In the genomic region with DNA sequence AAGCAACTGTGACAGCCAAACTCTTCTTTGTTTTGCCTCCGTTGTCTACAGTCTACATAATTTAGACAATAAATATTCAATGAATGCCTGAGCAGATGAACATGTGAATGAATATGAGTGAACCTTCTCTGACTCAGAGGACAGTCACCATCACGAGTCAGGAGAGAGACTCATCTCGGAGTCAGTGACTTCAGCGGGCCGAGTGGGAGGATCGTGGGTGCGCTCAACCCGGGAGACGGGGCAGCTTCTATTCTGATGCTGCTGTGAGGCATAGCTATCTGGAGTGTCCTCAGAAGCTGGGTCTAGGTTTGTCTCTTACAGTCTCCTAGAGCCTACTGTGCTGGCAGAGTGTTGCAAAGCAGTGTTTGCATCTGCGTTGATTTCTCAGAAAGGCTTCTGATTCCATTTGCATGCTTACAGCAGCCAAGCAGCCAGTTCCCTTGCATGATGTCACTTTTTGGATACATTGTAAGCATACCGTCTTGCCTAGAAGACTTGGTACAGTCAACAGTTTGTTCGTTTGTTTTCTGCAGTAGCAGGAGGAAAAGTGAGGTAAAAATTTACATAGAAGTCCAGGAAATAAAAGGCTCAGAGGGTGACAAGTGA, we compare ENCODE assay signal across 12 mouse cellular contexts. TPM values are rescaled to one million over a fixed set of nuclear protein-coding genes. Genes with fewer than 3 reads are reported as not detected.
DNase-seq lines count a peak whose midpoint lies in the region; ATAC-seq and TF ChIP-seq lines count a peak whose summit lies in the region.
"Had no signal": no experiment of that assay in that cellular context is flagged by ENCODE, and none has a peak within 500 bp of the region (broad histone marks: within the 10 kb centered on the region; RNA-seq: fewer than 3 reads in every experiment).

No protein-coding gene starts in this region.

- ATAC-seq in kidney, embryonic 14.5 days (ENCODE audit: low FRiP score, low TSS enrichment), result no peak

- 91% methylated on average over 12 of the region's 12 CpGs for WGBS in kidney, embryonic 14.5 days
- WGBS in lung, adult 2 months, result 86% methylated on average over 12 of the region's 12 CpGs

- no peak for TF ChIP-seq CTCF in layer of hippocampus, adult 2 months (conservative IDR thresholded peaks at IDR 0.05)
- no peak for TF ChIP-seq CTCF in lung, adult 2 months (IDR thresholded peaks at IDR 0.05; ENCODE audit: insufficient read depth, low read length)

- DNase-seq in Muller cell, postnatal 12 days (ENCODE audit: inconsistent ontology term), result peak; percentile 74
- DNase-seq in adrenal gland, postnatal 25 days, result peak; percentile 42
- DNase-seq in layer of hippocampus, adult 2 months (ENCODE audit: low spot score in 2 of 2), result peak; percentile 60 to 80
- DNase-seq in heart, postnatal 36 days, result no peak
- no peak for DNase-seq in lung, adult 2 months
- DNase-seq: heart, postnatal 14 days; kidney, adult 2 months had no signal

- peak overlapping the region; percentile 19; the same call in 1 of the 2 replicates for H3K4me3 ChIP-seq in layer of hippocampus, adult 2 months
- H3K4me3 ChIP-seq in myocyte, result no peak overlapping the region
- H3K4me3 ChIP-seq in kidney, embryonic 14.5 days (ENCODE audit: low read length), result no peak overlapping the region
- H3K4me3 ChIP-seq in lung, adult 2 months (replicated peaks; ENCODE audit: extremely low read depth, low read depth, low read length), result no peak overlapping the region
- H3K4me3 ChIP-seq: limb, embryonic 15.5 days had no signal

- H3ac ChIP-seq in myocyte (ENCODE audit: control insufficient read depth, insufficient read length), result no peak overlapping the region

- peak overlapping the region; percentile 87 for H3K4me2 ChIP-seq in myocyte (ENCODE audit: low read depth)
- no peak overlapping the region for H3K4me2 ChIP-seq in kidney, embryonic 14.5 days (replicated peaks; ENCODE audit: low read depth, low read length)
- H3K4me2 ChIP-seq: limb, embryonic 15.5 days had no signal

- no peak overlapping the region for H3K9ac ChIP-seq in kidney, embryonic 14.5 days (ENCODE audit: low read depth, low read length)
- H3K9ac ChIP-seq: limb, embryonic 15.5 days had no signal

- H3K79me2 ChIP-seq in myocyte (ENCODE audit: control insufficient read depth, insufficient read depth), result no peaks in the 10 kb centered on the region

- no peak overlapping the region for H3K27ac ChIP-seq in layer of hippocampus, adult 2 months
- H3K27ac ChIP-seq in kidney, embryonic 14.5 days (ENCODE audit: low read depth, low read length), result no peak overlapping the region
- H3K27ac ChIP-seq: limb, embryonic 15.5 days; macrophage had no signal

- H3K27me3 ChIP-seq in myocyte (ENCODE audit: control insufficient read depth, insufficient read depth, insufficient read length), result no peaks in the 10 kb centered on the region
- no peaks in the 10 kb centered on the region for H3K27me3 ChIP-seq in kidney, embryonic 14.5 days (ENCODE audit: control insufficient read depth, insufficient read depth, low read length)
- H3K27me3 ChIP-seq: limb, embryonic 15.5 days had no signal

- no peaks in the 10 kb centered on the region for H3K9me3 ChIP-seq in kidney, embryonic 14.5 days (ENCODE audit: control insufficient read depth, low read length)
- H3K9me3 ChIP-seq: limb, embryonic 15.5 days had no signal

- no peaks in the 10 kb centered on the region for H3K4me1 ChIP-seq in kidney, embryonic 14.5 days (ENCODE audit: control insufficient read depth, insufficient read depth, low read length)
- H3K4me1 ChIP-seq in lung, adult 2 months (ENCODE audit: control insufficient read depth, insufficient read depth, low read length), result no peaks in the 10 kb centered on the region
- H3K4me1 ChIP-seq: limb, embryonic 15.5 days had no signal

- TF ChIP-seq POLR2A in myocyte (IDR thresholded peaks at IDR 0.05; ENCODE audit: insufficient read length, low read depth), result no peak
- TF ChIP-seq POLR2A in lung, adult 2 months (IDR thresholded peaks at IDR 0.05; ENCODE audit: borderline replicate concordance, extremely low read depth, low read depth, low read length), result no peak

- intact Hi-C loops in heart, postnatal 36 days (cut with DNase I), result no loop called here

- H3K36me3 ChIP-seq in myocyte (ENCODE audit: control insufficient read depth, insufficient read depth), result no peaks in the 10 kb centered on the region
- no peaks in the 10 kb centered on the region for H3K36me3 ChIP-seq in kidney, embryonic 14.5 days (ENCODE audit: control insufficient read depth, insufficient read depth, low read length)
- H3K36me3 ChIP-seq: limb, embryonic 15.5 days had no signal

TF ChIP-seq in myocyte, 11 proteins besides CTCF, POLR2A, EP300 and RAD21:
- TF ChIP-seq SRF (IDR thresholded peaks at IDR 0.05; ENCODE audit: control insufficient read depth, insufficient read length, low read depth), result no peak
- no peak for TF ChIP-seq CEBPB (IDR thresholded peaks at IDR 0.05; ENCODE audit: insufficient read depth, poor library complexity, severe bottlenecking)
- TF ChIP-seq USF1 (IDR thresholded peaks at IDR 0.05; ENCODE audit: low read depth), result peak; percentile 3
TF ChIP-seq in myocyte: peak in this region for 1.

RNA-seq across cellular contexts. Expression of a gene that starts 36.6 kb away (rescaled TPM):
- 24.6 and 29.0 TPM in 2 replicates for total RNA-seq in adrenal gland, postnatal 25 days (2021)
- 10 to 100 TPM; 66.2 to 66.7 TPM for total RNA-seq in layer of hippocampus, adult 2 months (2021)
- polyA plus RNA-seq in myocyte (2012; fragmentation: generic; extraction: Trizol), result 17.8 TPM
- total RNA-seq in heart, postnatal 36 days (2021), result 10 to 100 TPM; 39.2 to 40.7 TPM
- polyA plus RNA-seq in kidney, embryonic 14.5 days (2014; fragmentation: Nextera tagmentation; extraction: Ambion mirVana), result 5.1 and 7.3 TPM in 2 replicates
- polyA plus RNA-seq in lung, adult 2 months (2012; rRNA removed), result 12.4 and 15.7 TPM in 2 replicates
- total RNA-seq: MEL had no signal

Comparison
In these comparisons a context has a peak if more than half of its experiments do, and no peak if none do; other contexts are left out.
1. DNase-seq: peak in Muller cell, postnatal 12 days (single experiment), adrenal gland, postnatal 25 days (single experiment) and layer of hippocampus, adult 2 months (2 of 2); none in heart, postnatal 36 days (0 of 2) and lung, adult 2 months (single experiment).